Mouse (Mus musculus) frontal cortex, postnatal 25 days (tissue): ENCODE measurements around the gene Gm10230.
"Not testable (repeated sequence)": the region's sequence is repeated elsewhere in the genome, so short reads cannot be mapped to it uniquely, and the experiment has no call there.

ENCODE experiments used
- DNase-seq, 2 experiments: peaks; one replicate each; pipeline ENCODE4 v3.0.0; 2022; ENCODE audit warnings: low spot score in 2 of 2

Gene Gm10230

DNA sequence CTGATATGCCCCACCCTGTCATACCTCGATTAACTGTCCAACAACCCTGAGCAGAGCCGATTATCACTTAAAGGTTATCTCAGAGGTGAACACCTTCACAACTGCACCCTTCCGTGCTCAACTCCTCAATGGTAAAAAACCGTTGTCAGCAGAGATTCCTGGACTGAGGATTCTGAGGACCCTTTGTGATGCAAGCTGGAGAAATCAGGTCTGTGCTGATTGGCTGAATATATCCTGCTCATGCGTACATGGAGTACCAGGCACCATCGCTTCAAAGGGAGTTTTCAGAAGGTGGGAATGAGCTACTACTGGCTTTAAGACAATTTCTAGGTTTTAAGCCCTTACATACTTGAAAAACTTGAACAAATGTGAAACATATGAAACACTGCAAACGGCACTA, at the start of gene Gm10230:
Gene Gm10230, minus strand, starts transcription at position 101 of the 400 bp plus-strand sequence.
- DNase-seq = not testable (repeated sequence)
